Mouse (Mus musculus) liver, postnatal 0 days (tissue): ENCODE data around the gene Ccdc186.

Experiments
- CTCF ChIP-seq: sonication (generic); IDR thresholded peaks from 2 replicates; pipeline ENCODE4 v1.5.1; 2016; ENCODE audit warnings: antibody characterized with exemption, low read depth
- EP300 ChIP-seq: IDR thresholded peaks from 2 replicates; pipeline ENCODE4 v1.6.1; 2016; ENCODE audit warnings: antibody characterized with exemption, low read depth, mild to moderate bottlenecking

DNA sequence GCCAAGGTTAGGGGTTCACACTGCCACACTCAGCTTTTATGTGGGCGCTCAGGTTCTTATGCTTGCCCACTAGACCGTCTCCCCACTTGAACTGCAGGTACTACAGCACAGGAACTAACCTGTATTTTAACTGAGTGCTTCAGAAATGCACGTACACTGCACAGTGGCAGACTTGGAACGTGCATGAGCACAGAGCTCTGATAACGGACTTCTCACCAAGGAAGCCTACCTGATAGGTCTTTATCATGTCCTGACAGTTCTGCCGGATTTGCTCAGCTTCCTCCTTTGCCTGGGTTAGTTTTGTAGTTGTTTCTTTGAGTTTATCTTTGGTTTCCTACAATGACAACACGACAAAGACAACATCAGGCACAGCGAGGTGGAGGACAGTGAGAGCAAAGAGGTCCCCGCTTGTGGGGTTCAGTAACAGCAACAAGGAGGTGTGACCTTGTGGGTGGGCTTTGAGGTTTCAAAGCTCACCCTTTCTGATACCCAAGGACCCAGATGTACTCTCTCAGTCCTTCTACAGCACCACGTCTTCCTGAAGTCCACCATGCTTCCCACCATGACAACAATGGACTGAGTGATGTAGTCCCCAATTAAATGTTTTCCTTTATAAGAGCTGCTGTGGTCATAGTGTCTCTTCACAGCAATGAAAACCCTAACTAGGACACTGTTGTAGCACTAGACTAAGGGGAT, 20.2 kb downstream of the Ccdc186 start:
- TF ChIP-seq CTCF (no peak), EP300 (peak; percentile 93)
